Mouse (Mus musculus) intestine, embryonic 14.5 days (tissue): Measurements from ENCODE around the gene Elof1. TPM values are rescaled to one million over a fixed set of nuclear protein-coding genes. Genes with fewer than 3 reads are reported as not detected.
"Not testable (repeated sequence)": the region's sequence is repeated elsewhere in the genome, so short reads cannot be mapped to it uniquely, and the experiment has no call there.

ENCODE experiments used
- ATAC-seq: fragments of 200-750 bp; cut with Nextera tagmentation; replicated peaks from 2 replicates; pipeline ENCODE4 v1.8.0; 2017; ENCODE audit warnings: low read depth, moderate number of reproducible peaks, moderate TSS enrichment, moderate library complexity; ENCODE audit not compliant: low FRiP score, low TSS enrichment
- DNase-seq: peaks from one replicate; pipeline ENCODE4 v3.0.0-alpha.2; 2018; ENCODE audit warnings: low spot score
- H3K27ac ChIP-seq: fragments of 300-500 bp; sonication (generic); 2 replicates; pipeline ENCODE4 v1.5.1; 2014; ENCODE audit warnings: low read depth, mild to moderate bottlenecking, control low read depth
- H3K27me3 ChIP-seq: fragments of 300-500 bp; sonication (generic); replicated peaks from 2 replicates; pipeline ENCODE4 v1.6.1; 2014; ENCODE audit warnings: low read length, control low read depth; ENCODE audit not compliant: control insufficient read depth, insufficient read depth
- H3K36me3 ChIP-seq: fragments of 300-500 bp; sonication (generic); 2 replicates; pipeline ENCODE4 v1.6.1; 2014; ENCODE audit warnings: low read length, control low read depth; ENCODE audit not compliant: control insufficient read depth, insufficient read depth
- H3K4me1 ChIP-seq: fragments of 300-500 bp; sonication (generic); replicated peaks from 2 replicates; pipeline ENCODE4 v1.6.1; 2014; ENCODE audit warnings: low read length, control low read depth, mixed read lengths; ENCODE audit not compliant: control insufficient read depth, insufficient read depth
- H3K4me2 ChIP-seq: fragments of 300-500 bp; sonication (generic); 2 replicates; pipeline ENCODE4 v1.6.1; 2014; ENCODE audit warnings: low read length
- H3K4me3 ChIP-seq: fragments of 300-500 bp; sonication (generic); 2 replicates; pipeline ENCODE4 v1.5.1; 2014; ENCODE audit warnings: low read depth, low read length, control low read depth, mixed read lengths
- H3K9ac ChIP-seq: fragments of 300-500 bp; sonication (generic); 2 replicates; pipeline ENCODE4 v1.6.1; 2014; ENCODE audit warnings: mild to moderate bottlenecking, low read length
- H3K9me3 ChIP-seq: fragments of 300-500 bp; sonication (generic); 2 replicates; pipeline ENCODE4 v1.6.1; 2016; ENCODE audit warnings: low read length, control low read depth; ENCODE audit not compliant: control insufficient read depth
- WGBS: fragments of 180-500 bp; shearing (Covaris S2); extraction: QIAGEN DNeasy Blood & Tissue Kit; methylation state at CpG from one replicate; pipeline ENCODE4 v1.1.7; 2014; 5-methylcytosine and 5-hydroxymethylcytosine counted together
- polyA plus RNA-seq: library from polyadenylated mRNA; unstranded; fragments of >200 nt; fragmentation: Nextera tagmentation; extraction: Ambion mirVana; gene quantifications from 2 replicates; pipeline ENCODE4 v1.2.1, GENCODE M21; 2014

Gene Elof1
- polyA plus RNA-seq, 1 experiment from 2014 or later, result 190 TPM

DNA sequence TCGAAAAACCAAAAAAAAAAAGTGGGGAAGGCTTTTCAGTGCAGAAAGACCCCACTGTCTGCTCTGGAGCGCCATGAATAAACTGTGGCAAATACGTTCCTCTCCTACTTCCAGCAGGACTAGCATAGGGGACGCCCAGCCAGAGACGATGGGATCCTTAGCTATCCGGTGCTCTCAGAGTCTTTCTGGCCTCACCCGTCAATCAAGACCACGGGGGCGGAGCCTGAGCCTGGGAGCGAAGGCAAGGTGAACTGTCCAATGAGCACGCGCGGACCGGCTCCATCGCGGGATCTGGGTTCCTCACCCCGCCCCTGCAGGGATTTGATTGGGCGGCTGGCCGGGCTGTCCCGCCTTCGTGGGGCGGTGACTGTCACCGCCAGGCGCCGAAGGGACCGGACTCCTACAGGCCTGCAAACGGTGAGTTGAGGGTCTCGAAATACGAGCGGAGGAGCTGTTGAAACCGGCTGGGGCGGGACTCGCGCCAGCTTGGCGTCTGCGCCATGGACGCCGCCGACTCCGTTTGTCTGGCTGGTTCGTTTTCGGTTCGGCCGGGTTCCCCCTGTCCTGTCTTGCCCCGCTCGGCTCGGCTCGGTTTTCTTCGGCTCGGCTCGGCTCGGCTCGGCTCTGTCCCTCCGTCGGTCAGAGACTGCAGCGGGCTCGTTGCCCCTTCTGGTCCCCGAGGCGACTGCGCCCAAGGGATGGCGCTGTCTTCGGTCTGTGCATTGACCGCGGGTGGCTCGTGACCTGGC, 39.7 kb upstream of the Elof1 start, which contains the start of gene Pigyl:
Gene Pigyl (plus strand): TSS at position 350 of the 749 bp plus-strand sequence.
- peak; percentile 99 for DNase-seq
- H3K4me3 ChIP-seq, result peak within 1 kb of the TSS; percentile 71
- H3K36me3 ChIP-seq, result no peaks in the 10 kb centered on the region
- H3K9ac ChIP-seq, result peak within 1 kb of the TSS; percentile 75
- H3K9me3 ChIP-seq, result no peaks in the 10 kb centered on the region
- WGBS, result under 1% methylated on average over 65 of the region's 65 CpGs
- H3K4me2 ChIP-seq, result peak within 1 kb of the TSS; percentile 73
- H3K27me3 ChIP-seq, result no peaks in the 10 kb centered on the region
- peaks cover 5% of the 10 kb centered on the region for H3K4me1 ChIP-seq
- H3K27ac ChIP-seq, result peak within 1 kb of the TSS; percentile 82
- peak; percentile 98 for ATAC-seq

DNA sequence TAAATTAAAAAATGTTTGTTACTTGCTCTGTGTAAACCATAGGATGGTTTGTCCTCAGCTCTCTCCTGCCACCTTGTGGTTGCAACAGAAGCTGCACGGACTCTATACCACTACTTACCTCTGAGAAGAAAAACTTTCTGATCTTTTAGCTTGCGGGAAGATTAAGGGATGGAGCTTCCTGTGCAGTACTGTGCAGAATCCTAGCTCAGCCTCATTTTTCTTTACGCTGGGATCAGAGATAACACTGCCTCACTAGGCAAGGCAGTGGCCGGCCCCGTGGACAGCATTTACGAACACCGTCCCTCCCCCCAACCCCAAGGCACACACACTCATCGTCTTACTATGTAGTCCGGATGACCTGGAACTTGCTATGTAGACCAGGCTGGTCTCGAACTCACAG, 38.6 kb upstream of the Elof1 start:
- H3K27ac ChIP-seq, result no peak overlapping the region
- H3K9ac ChIP-seq, result no peak overlapping the region
- peak overlapping the region; percentile 20; the same call in 1 of the 2 replicates for H3K4me2 ChIP-seq
- H3K36me3 ChIP-seq, result no peaks in the 10 kb centered on the region
- DNase-seq (peak; percentile 79), ATAC-seq (no peak)
- 26% methylated on average over 10 of the region's 10 CpGs for WGBS
- H3K27me3 ChIP-seq, result no peaks in the 10 kb centered on the region
- no peaks in the 10 kb centered on the region for H3K9me3 ChIP-seq
- peaks cover 5% of the 10 kb centered on the region for H3K4me1 ChIP-seq
- H3K4me3 ChIP-seq, result no peak overlapping the region

DNA sequence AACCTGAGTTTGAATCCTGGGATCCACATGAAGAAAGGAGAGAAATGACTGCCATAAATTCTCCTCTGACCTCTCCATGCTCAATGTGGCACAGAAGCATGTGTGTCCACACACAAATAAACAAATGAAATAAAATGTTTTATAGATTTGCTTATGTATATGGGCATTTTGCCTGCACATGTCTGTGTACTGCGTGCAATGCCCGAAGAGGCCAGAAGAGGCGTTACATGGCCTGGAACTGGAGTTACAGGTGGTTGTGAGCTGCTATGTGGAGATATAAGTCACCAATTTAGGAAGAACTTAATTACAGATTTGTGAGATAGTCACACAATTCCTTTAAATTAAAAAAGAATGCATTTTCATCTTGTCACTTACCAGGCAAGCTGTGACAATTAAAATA, 36.8 kb upstream of the Elof1 start:
- Histone ChIP-seq H3K4me2 (no peak overlapping the region), H3K27me3 (no peaks in the 10 kb centered on the region), H3K4me3 (no peak overlapping the region), H3K27ac (no peak overlapping the region), H3K4me1 (peaks cover 5% of the 10 kb centered on the region), H3K9me3 (no peaks in the 10 kb centered on the region), H3K36me3 (no peaks in the 10 kb centered on the region), H3K9ac (no peak overlapping the region)
- ATAC-seq (no peak), DNase-seq (no peak)
- 95% methylated on average over 3 of the region's 3 CpGs for WGBS

DNA sequence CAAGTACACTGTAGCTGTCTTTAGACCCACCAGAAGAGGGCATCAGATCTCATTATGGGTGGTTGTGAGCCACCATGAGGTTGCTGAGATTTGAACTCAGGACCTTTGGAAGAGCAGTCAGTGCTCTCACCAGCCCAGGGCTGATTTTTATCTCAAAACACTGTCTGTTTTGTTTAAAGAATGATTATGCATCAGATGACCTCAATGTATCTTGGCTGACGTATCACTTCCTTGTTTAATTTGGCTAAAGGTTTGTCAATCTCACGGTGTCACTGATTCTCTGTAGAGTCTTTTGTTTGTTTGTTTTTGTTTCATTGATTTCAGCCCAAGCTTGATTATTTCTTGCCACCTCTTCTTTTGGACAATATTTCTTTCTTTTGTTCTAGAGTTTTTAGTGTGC, 34.0 kb upstream of the Elof1 start:
- 78% methylated on average over 2 of the region's 2 CpGs for WGBS
- Histone ChIP-seq H3K4me3 (no peak overlapping the region), H3K9ac (no peak overlapping the region), H3K27me3 (no peaks in the 10 kb centered on the region), H3K9me3 (0 out of 2 replicates have a peak, but pooled peaks cover 4% of the 10 kb centered on the region), H3K27ac (no peak overlapping the region), H3K4me1 (no peaks in the 10 kb centered on the region), H3K36me3 (no peaks in the 10 kb centered on the region), H3K4me2 (no peak overlapping the region)
- DNase-seq, result no peak
- ATAC-seq, result no peak

DNA sequence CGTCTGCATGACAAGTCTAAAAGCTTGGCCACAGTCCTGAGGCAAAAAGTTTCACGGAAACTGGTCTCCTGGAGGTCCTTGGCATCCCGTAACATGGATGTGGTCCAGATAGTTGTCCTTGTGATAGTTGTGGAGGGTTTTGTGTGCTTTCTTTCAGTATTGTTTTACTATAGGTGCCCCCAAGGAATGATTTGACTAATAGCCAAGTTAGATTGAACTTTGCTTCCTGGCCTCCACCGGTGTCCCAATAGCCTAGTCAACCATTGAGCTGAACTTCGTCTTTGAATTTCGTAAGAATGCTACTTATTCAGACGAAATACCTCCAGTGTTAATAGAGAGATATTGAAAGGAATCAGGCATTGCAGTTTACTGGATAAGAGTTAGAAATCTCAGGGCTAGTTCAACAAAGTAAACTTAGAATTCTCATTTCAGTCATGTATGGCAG, 33.3 kb upstream of the Elof1 start:
- not testable (repeated sequence) for H3K4me3 ChIP-seq, DNase-seq, H3K4me1 ChIP-seq, ATAC-seq, H3K9me3 ChIP-seq, H3K36me3 ChIP-seq, H3K4me2 ChIP-seq, H3K27me3 ChIP-seq, H3K9ac ChIP-seq, H3K27ac ChIP-seq
- WGBS, result 84% methylated on average over 7 of the region's 7 CpGs

DNA sequence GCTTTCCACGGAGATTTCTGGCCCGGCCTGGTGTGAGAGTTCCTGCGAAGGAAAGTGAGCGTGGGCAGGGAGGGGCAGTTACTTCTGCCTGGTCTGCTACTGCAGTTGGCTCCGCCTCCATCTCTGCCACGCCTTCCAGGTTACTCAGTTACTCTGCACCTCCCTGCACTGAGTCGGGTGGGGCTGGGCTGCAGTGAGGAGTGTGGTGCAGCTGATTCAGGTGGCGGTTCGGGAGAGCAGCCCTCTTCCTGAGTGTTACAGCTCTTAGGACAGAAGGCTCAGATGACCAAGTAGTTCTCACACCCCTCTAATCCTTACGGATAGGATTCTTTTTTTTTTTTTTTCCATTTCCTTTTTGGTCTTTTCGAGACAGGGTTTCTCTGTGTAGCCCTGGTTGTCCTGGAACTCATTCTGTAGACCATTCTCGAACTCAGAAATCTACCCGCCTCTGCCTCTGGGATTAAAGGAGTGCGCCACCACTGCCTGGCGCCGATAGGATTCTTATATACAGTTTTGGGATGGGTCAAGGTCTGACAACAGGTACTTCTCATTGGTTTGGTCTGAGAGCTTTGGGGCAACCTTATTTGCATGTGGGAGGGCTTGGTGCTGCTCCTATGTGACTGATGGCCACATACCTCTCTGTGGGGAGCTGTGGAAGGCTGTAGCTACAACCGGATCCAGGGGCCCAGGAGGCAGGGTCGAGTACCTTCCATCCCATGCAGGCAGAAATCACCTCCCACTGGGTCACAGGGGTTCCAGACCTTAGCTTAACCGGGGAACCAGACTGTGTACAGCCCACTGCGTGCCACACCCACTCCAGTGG, 32.7 kb upstream of the Elof1 start:
- Histone ChIP-seq H3K27me3 (no peaks in the 10 kb centered on the region), H3K4me1 (no peaks in the 10 kb centered on the region), H3K4me2 (no peak overlapping the region), H3K9me3 (0 out of 2 replicates have a peak, but pooled peaks cover 4% of the 10 kb centered on the region), H3K4me3 (no peak overlapping the region), H3K36me3 (no peaks in the 10 kb centered on the region), H3K9ac (no peak overlapping the region), H3K27ac (no peak overlapping the region)
- ATAC-seq (no peak; the same call in 1 of the 2 replicates), DNase-seq (no peak)
- WGBS, result 75% methylated on average over 20 of the region's 20 CpGs

DNA sequence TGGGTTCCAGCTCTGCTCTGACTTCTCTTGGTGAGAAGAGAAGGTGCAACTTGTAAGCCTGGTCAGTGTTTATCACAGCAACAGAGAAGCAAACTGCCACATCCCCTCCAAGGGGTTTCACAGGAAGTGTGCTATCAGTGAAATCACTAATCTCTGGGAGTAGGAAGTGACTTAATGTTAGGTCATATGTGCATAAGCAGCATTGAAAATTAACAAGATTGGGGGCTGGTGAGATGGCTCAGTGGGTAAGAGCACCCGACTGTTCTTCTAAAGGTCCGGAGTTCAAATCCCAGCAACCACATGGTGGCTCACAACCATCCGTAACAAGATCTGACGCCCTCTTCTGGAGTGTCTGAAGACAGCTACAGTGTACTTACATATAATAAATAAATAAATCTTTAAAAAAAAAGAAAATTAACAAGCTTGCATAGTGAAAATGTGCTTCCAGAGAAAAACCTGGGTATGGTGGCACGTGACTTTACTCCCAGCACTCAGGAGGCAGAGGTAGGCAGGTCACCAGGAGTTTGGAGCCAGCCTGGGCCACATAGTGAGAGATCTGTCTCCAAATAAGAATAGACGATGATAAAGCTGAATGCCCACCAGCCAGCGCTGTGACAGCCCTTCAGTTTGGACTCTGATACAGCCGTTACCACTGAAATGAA, 27.5 kb upstream of the Elof1 start:
- no peak overlapping the region for H3K9ac ChIP-seq
- H3K4me1 ChIP-seq, result no peaks in the 10 kb centered on the region
- H3K27ac ChIP-seq, result no peak overlapping the region
- DNase-seq, result no peak
- 79% methylated on average over 6 of the region's 8 CpGs for WGBS
- no peak overlapping the region for H3K4me3 ChIP-seq
- 0 out of 2 replicates have a peak, but pooled peaks cover 4% of the 10 kb centered on the region for H3K9me3 ChIP-seq
- no peaks in the 10 kb centered on the region for H3K27me3 ChIP-seq
- H3K36me3 ChIP-seq, result no peaks in the 10 kb centered on the region
- no peak for ATAC-seq
- H3K4me2 ChIP-seq, result no peak overlapping the region
